Mouse (Mus musculus) ES-E14 (cell line): Measurements from ENCODE around the gene Muc13. TPM values are rescaled to one million over a fixed set of nuclear protein-coding genes. Genes with fewer than 3 reads are reported as not detected.

ENCODE experiments used
- DNase-seq: peaks from one replicate; pipeline ENCODE4 v3.0.0-alpha.2; 2013; ENCODE audit warnings: low read depth, low spot score
- H3K27ac ChIP-seq: 2 replicates; pipeline ENCODE4 v1.5.1; 2012; ENCODE audit warnings: low read depth, mild to moderate bottlenecking, low read length, moderate library complexity, mixed read lengths; ENCODE audit not compliant: poor library complexity, insufficient read depth, severe bottlenecking
- H3K36me3 ChIP-seq: 2 replicates; pipeline ENCODE4 v1.6.1; 2012; ENCODE audit warnings: mild to moderate bottlenecking, low read length, moderate library complexity, mixed read lengths; ENCODE audit not compliant: control insufficient read depth, poor library complexity, insufficient read depth, severe bottlenecking
- H3K4me1 ChIP-seq, 2 experiments: fragments of 150-350 bp in 1 of 2; sonication (generic) in 1 of 2; 2 replicates each; pipeline ENCODE4 v1.6.1; 2012; ENCODE audit warnings: low read length in 2 of 2, mild to moderate bottlenecking in 1 of 2, mixed read lengths in 1 of 2; ENCODE audit not compliant: control insufficient read depth in 2 of 2, insufficient read depth in 2 of 2, poor library complexity in 1 of 2
- H3K4me3 ChIP-seq, 2 experiments: fragments of 150-350 bp in 1 of 2; sonication (generic) in 1 of 2; 2 replicates each; pipeline ENCODE4 v1.5.1; 2012; ENCODE audit warnings: low read length in 2 of 2, low read depth in 1 of 2, mild to moderate bottlenecking in 1 of 2, mixed read lengths in 1 of 2; ENCODE audit not compliant: insufficient read depth in 1 of 2, poor library complexity in 1 of 2, severe bottlenecking in 1 of 2
- H3K9ac ChIP-seq: 2 replicates; pipeline ENCODE4 v1.6.1; 2012; ENCODE audit warnings: low read depth, mild to moderate bottlenecking, low read length, mixed read lengths; ENCODE audit not compliant: poor library complexity, insufficient read depth, severe bottlenecking
- H3K9me3 ChIP-seq: fragments of 150-350 bp; sonication (generic); 2 replicates; pipeline ENCODE4 v1.6.1; 2012; ENCODE audit warnings: low read depth, mild to moderate bottlenecking, low read length; ENCODE audit not compliant: control insufficient read depth, insufficient read depth
- CHD2 ChIP-seq: IDR thresholded peaks from 2 replicates; pipeline ENCODE4 v1.6.1; 2014; ENCODE audit warnings: mild to moderate bottlenecking, low read depth, low read length, inconsistent platforms
- HCFC1 ChIP-seq: IDR thresholded peaks from 2 replicates; pipeline ENCODE4 v1.6.1; 2012; ENCODE audit warnings: low read length, inconsistent platforms, borderline replicate concordance; ENCODE audit not compliant: insufficient read depth
- MAFK ChIP-seq: IDR thresholded peaks from 2 replicates; pipeline ENCODE4 v1.6.1; 2014; ENCODE audit warnings: mild to moderate bottlenecking, low read depth, low read length, inconsistent platforms; ENCODE audit not compliant: insufficient read depth
- ZC3H11A ChIP-seq: IDR thresholded peaks from 2 replicates; pipeline ENCODE4 v1.6.1; 2012; ENCODE audit warnings: low read depth, mild to moderate bottlenecking, inconsistent platforms, low read length, borderline replicate concordance
- ZNF384 ChIP-seq: IDR thresholded peaks from 2 replicates; pipeline ENCODE4 v1.6.1; 2012; ENCODE audit warnings: low read depth, low read length, inconsistent platforms
- in situ Hi-C, 2 experiments: fragments of 600-800 bp; cut with MboI; formaldehyde crosslinking; loops; one replicate each; pipeline ENCODE4 v1.15.1; 2025; ENCODE audit warnings: low sequenced_read_pairs in 2 of 2, inconsistent platforms in 1 of 2; ENCODE audit not compliant: unreplicated experiment in 2 of 2
- total RNA-seq: library from RNA; depleted of rRNA; stranded (reverse); fragments of 300-350 nt; gene quantifications from 2 replicates; pipeline ENCODE4 v1.2.3, GENCODE M21; 2012

The Muc13 gene
- total RNA-seq, 1 experiment = 0.22 TPM

- Histone ChIP-seq H3K4me1 (peaks cover 2 to 3% of the 10 kb centered on the region in 2 experiments; a peak in 2 of 4 replicates), H3K27ac (no peak overlapping the region), H3K36me3 (no peaks in the 10 kb centered on the region), H3K4me3 (no peak overlapping the region), H3K9ac (no peak overlapping the region), H3K9me3 (no peaks in the 10 kb centered on the region)
- DNase-seq = no peak
- in situ Hi-C loops = loop anchor here in 1 of 2 experiments (25.0 kb wide), 1 partner anchor 435 kb away; no protein-coding TSS in a partner anchor
- TF ChIP-seq HCFC1 (no peak), ZC3H11A (no peak)
These were observed 46.4 kb upstream of the Muc13 start for GRCm38 (mm10) chr16:33747346-33747954.

- no peaks in the 10 kb centered on the region for H3K9me3 ChIP-seq
- in situ Hi-C loops = loop anchor here in 1 of 2 experiments (25.0 kb wide), 1 partner anchor 436 kb away; no protein-coding TSS in a partner anchor
- H3K4me1 ChIP-seq = peaks cover 2 to 3% of the 10 kb centered on the region in 2 experiments; a peak in 2 of 4 replicates
- no peaks in the 10 kb centered on the region for H3K36me3 ChIP-seq
- H3K27ac ChIP-seq = no peak overlapping the region
- DNase-seq = no peak
- H3K4me3 ChIP-seq = no peak overlapping the region
- no peak overlapping the region for H3K9ac ChIP-seq
- TF ChIP-seq ZNF384 = no peak
- no peak for TF ChIP-seq CHD2
- TF ChIP-seq MAFK = no peak
- no peak for TF ChIP-seq HCFC1
- TF ChIP-seq ZC3H11A = no peak
These were observed 45.8 kb upstream of the Muc13 start for GRCm38 (mm10) chr16:33747994-33748393.

- Histone ChIP-seq H3K36me3 (no peaks in the 10 kb centered on the region), H3K4me3 (peak overlapping the region; percentile 25 to 28; a peak in 3 of 4 replicates), H3K9me3 (no peaks in the 10 kb centered on the region), H3K4me1 (peaks cover 2 to 9% of the 10 kb centered on the region in 2 experiments; a peak in 2 of 4 replicates), H3K27ac (no peak overlapping the region), H3K9ac (no peak overlapping the region)
- TF ChIP-seq MAFK (no peak), HCFC1 (no peak), CHD2 (no peak), ZNF384 (no peak), ZC3H11A (no peak)
- in situ Hi-C loops = no loop called here
- DNase-seq = no peak
These were observed 42.7 kb upstream of the Muc13 start for GRCm38 (mm10) chr16:33751152-33751551.

- Histone ChIP-seq H3K9ac (no peak overlapping the region), H3K9me3 (no peaks in the 10 kb centered on the region), H3K4me1 (peaks cover 2 to 12% of the 10 kb centered on the region in 2 experiments; a peak in 2 of 4 replicates), H3K4me3 (peak overlapping the region; percentile 25 to 28; a peak in 3 of 4 replicates), H3K36me3 (no peaks in the 10 kb centered on the region), H3K27ac (no peak overlapping the region)
- TF ChIP-seq HCFC1 (no peak), ZC3H11A (no peak), MAFK (no peak)
- DNase-seq = no peak
- in situ Hi-C loops = no loop called here
These were observed 42.2 kb upstream of the Muc13 start for GRCm38 (mm10) chr16:33751590-33751989.
